Mouse (Mus musculus): ENCODE results near the gene Tagln. TPM values are rescaled to one million over a fixed set of nuclear protein-coding genes. Genes with fewer than 3 reads are reported as not detected.

Tagln gene
- polyA plus RNA-seq (2015; fragmentation: Nextera tagmentation; extraction: Ambion mirVana): 572 and 707 TPM in 2 replicates

- 3% methylated on average over 21 of the region's 21 CpGs for WGBS
- H3K36me3 ChIP-seq (ENCODE audit: control insufficient read depth, insufficient read depth, low read length): no peaks in the 10 kb centered on the region
- peak within 1 kb of the TSS; percentile 41 for H3K4me3 ChIP-seq (replicated peaks; ENCODE audit: low read length)
- ATAC-seq (ENCODE audit: insufficient read depth, low FRiP score): peak; percentile 86
- peak within 1 kb of the TSS; percentile 69 for H3K9ac ChIP-seq (ENCODE audit: low read length)
- peak within 1 kb of the TSS; percentile 45 for H3K4me2 ChIP-seq (ENCODE audit: low read depth, low read length)
- H3K4me1 ChIP-seq (ENCODE audit: control insufficient read depth, insufficient read depth, low read length): peaks cover 15% of the 10 kb centered on the region
- H3K9me3 ChIP-seq (replicated peaks; ENCODE audit: control insufficient read depth, low read length): no peaks in the 10 kb centered on the region
- no peaks in the 10 kb centered on the region for H3K27me3 ChIP-seq (ENCODE audit: control insufficient read depth, insufficient read depth, low read length)
- H3K27ac ChIP-seq (ENCODE audit: low read length): peak within 1 kb of the TSS; percentile 80
These were observed at the start of gene Tagln for GRCm38 (mm10) chr9:45935628-45936210. Tagln (minus strand) TSS chr9:45936058.

GRCm38 (mm10) chr9:45985229-45985567 is 49.3 kb upstream of the Tagln start:
- Histone ChIP-seq H3K36me3 (ENCODE audit: control insufficient read depth, insufficient read depth, low read length) (no peaks in the 10 kb centered on the region), H3K4me1 (ENCODE audit: control insufficient read depth, insufficient read depth, low read length) (peaks cover 24% of the 10 kb centered on the region; the same call in 1 of the 2 replicates), H3K4me3 (replicated peaks; ENCODE audit: low read length) (peak overlapping the region; percentile 86), H3K4me2 (ENCODE audit: low read depth, low read length) (peak overlapping the region; percentile 94), H3K27ac (ENCODE audit: low read length) (peak overlapping the region; percentile 96), H3K9me3 (replicated peaks; ENCODE audit: control insufficient read depth, low read length) (no peaks in the 10 kb centered on the region), H3K9ac (ENCODE audit: low read length) (peak overlapping the region; percentile 99), H3K27me3 (ENCODE audit: control insufficient read depth, insufficient read depth, low read length) (no peaks in the 10 kb centered on the region)
- peak; percentile 65 for ATAC-seq (ENCODE audit: insufficient read depth, low FRiP score)
- WGBS: 3% methylated on average over 4 of the region's 4 CpGs

- H3K9me3 ChIP-seq (replicated peaks; ENCODE audit: control insufficient read depth, low read length): no peaks in the 10 kb centered on the region
- peak overlapping the region; percentile 96 for H3K27ac ChIP-seq (ENCODE audit: low read length)
- peak; percentile 91 for ATAC-seq (ENCODE audit: insufficient read depth, low FRiP score)
- under 1% methylated on average over 70 of the region's 76 CpGs for WGBS
- peak overlapping the region; percentile 86 for H3K4me3 ChIP-seq (replicated peaks; ENCODE audit: low read length)
- H3K4me2 ChIP-seq (ENCODE audit: low read depth, low read length): peak overlapping the region; percentile 94
- no peaks in the 10 kb centered on the region for H3K27me3 ChIP-seq (ENCODE audit: control insufficient read depth, insufficient read depth, low read length)
- peaks cover 24% of the 10 kb centered on the region; the same call in 1 of the 2 replicates for H3K4me1 ChIP-seq (ENCODE audit: control insufficient read depth, insufficient read depth, low read length)
- no peaks in the 10 kb centered on the region for H3K36me3 ChIP-seq (ENCODE audit: control insufficient read depth, insufficient read depth, low read length)
- peak overlapping the region; percentile 99 for H3K9ac ChIP-seq (ENCODE audit: low read length)
These were observed 48.8 kb upstream of the Tagln start for GRCm38 (mm10) chr9:45984409-45985228.

GRCm38 (mm10) chr9:45983676-45984408 is 48.0 kb upstream of the Tagln start:
- H3K27ac ChIP-seq (ENCODE audit: low read length): peak overlapping the region; percentile 96
- H3K4me2 ChIP-seq (ENCODE audit: low read depth, low read length): peak overlapping the region; percentile 94
- H3K9me3 ChIP-seq (replicated peaks; ENCODE audit: control insufficient read depth, low read length): no peaks in the 10 kb centered on the region
- H3K36me3 ChIP-seq (ENCODE audit: control insufficient read depth, insufficient read depth, low read length): no peaks in the 10 kb centered on the region
- WGBS: under 1% methylated on average over 23 of the region's 23 CpGs
- H3K4me1 ChIP-seq (ENCODE audit: control insufficient read depth, insufficient read depth, low read length): peaks cover 24% of the 10 kb centered on the region; the same call in 1 of the 2 replicates
- H3K4me3 ChIP-seq (replicated peaks; ENCODE audit: low read length): peak overlapping the region; percentile 86
- ATAC-seq (ENCODE audit: insufficient read depth, low FRiP score): no peak
- H3K9ac ChIP-seq (ENCODE audit: low read length): peak overlapping the region; percentile 99
- no peaks in the 10 kb centered on the region for H3K27me3 ChIP-seq (ENCODE audit: control insufficient read depth, insufficient read depth, low read length)

- Histone ChIP-seq H3K4me3 (replicated peaks; ENCODE audit: low read length) (no peak overlapping the region), H3K4me2 (ENCODE audit: low read depth, low read length) (no peak overlapping the region), H3K4me1 (ENCODE audit: control insufficient read depth, insufficient read depth, low read length) (peaks cover 24% of the 10 kb centered on the region; the same call in 1 of the 2 replicates), H3K9me3 (replicated peaks; ENCODE audit: control insufficient read depth, low read length) (no peaks in the 10 kb centered on the region), H3K27me3 (ENCODE audit: control insufficient read depth, insufficient read depth, low read length) (no peaks in the 10 kb centered on the region), H3K27ac (ENCODE audit: low read length) (no peak overlapping the region), H3K9ac (ENCODE audit: low read length) (no peak overlapping the region), H3K36me3 (ENCODE audit: control insufficient read depth, insufficient read depth, low read length) (no peaks in the 10 kb centered on the region)
- no peak for ATAC-seq (ENCODE audit: insufficient read depth, low FRiP score)
These were observed 45.5 kb upstream of the Tagln start for GRCm38 (mm10) chr9:45981331-45981730.

- no peak overlapping the region for H3K4me3 ChIP-seq (replicated peaks; ENCODE audit: low read length)
- no peaks in the 10 kb centered on the region for H3K27me3 ChIP-seq (ENCODE audit: control insufficient read depth, insufficient read depth, low read length)
- no peak overlapping the region for H3K27ac ChIP-seq (ENCODE audit: low read length)
- H3K36me3 ChIP-seq (ENCODE audit: control insufficient read depth, insufficient read depth, low read length): peaks cover 5% of the 10 kb centered on the region; the same call in 1 of the 2 replicates
- H3K9ac ChIP-seq (ENCODE audit: low read length): no peak overlapping the region
- peaks cover 22% of the 10 kb centered on the region; the same call in 1 of the 2 replicates for H3K4me1 ChIP-seq (ENCODE audit: control insufficient read depth, insufficient read depth, low read length)
- WGBS: 91% methylated on average over 1 of the region's 1 CpGs
- no peaks in the 10 kb centered on the region for H3K9me3 ChIP-seq (replicated peaks; ENCODE audit: control insufficient read depth, low read length)
- H3K4me2 ChIP-seq (ENCODE audit: low read depth, low read length): no peak overlapping the region
- no peak for ATAC-seq (ENCODE audit: insufficient read depth, low FRiP score)
These were observed 44.8 kb upstream of the Tagln start for GRCm38 (mm10) chr9:45980611-45981010.

GRCm38 (mm10) chr9:45979778-45980177 is 43.9 kb upstream of the Tagln start:
- whole genome bisulfite sequencing: 88% methylated on average over 2 of the region's 2 CpGs
- no peak overlapping the region for H3K4me2 ChIP-seq (ENCODE audit: low read depth, low read length)
- H3K9ac ChIP-seq (ENCODE audit: low read length): no peak overlapping the region

GRCm38 (mm10) chr9:45976884-45977283 is 41.0 kb upstream of the Tagln start:
- H3K27ac ChIP-seq (ENCODE audit: low read length): no peak overlapping the region
- no peak overlapping the region for H3K9ac ChIP-seq (ENCODE audit: low read length)
- no peaks in the 10 kb centered on the region for H3K9me3 ChIP-seq (replicated peaks; ENCODE audit: control insufficient read depth, low read length)
- peaks cover 9% of the 10 kb centered on the region; the same call in 1 of the 2 replicates for H3K36me3 ChIP-seq (ENCODE audit: control insufficient read depth, insufficient read depth, low read length)
- H3K4me1 ChIP-seq (ENCODE audit: control insufficient read depth, insufficient read depth, low read length): peaks cover 4% of the 10 kb centered on the region; the same call in 1 of the 2 replicates
- no peak for ATAC-seq (ENCODE audit: insufficient read depth, low FRiP score)
- no peaks in the 10 kb centered on the region for H3K27me3 ChIP-seq (ENCODE audit: control insufficient read depth, insufficient read depth, low read length)
- WGBS: 77% methylated on average over 2 of the region's 2 CpGs
- H3K4me2 ChIP-seq (ENCODE audit: low read depth, low read length): no peak overlapping the region
- no peak overlapping the region for H3K4me3 ChIP-seq (replicated peaks; ENCODE audit: low read length)

More at GRCm38 (mm10) chr9:45979778-45980177, 43.9 kb upstream of the Tagln start:
- no peak overlapping the region for H3K4me3 ChIP-seq (replicated peaks; ENCODE audit: low read length)
- peaks cover 5% of the 10 kb centered on the region; the same call in 1 of the 2 replicates for H3K36me3 ChIP-seq (ENCODE audit: control insufficient read depth, insufficient read depth, low read length)
- no peak for ATAC-seq (ENCODE audit: insufficient read depth, low FRiP score)
- H3K27ac ChIP-seq (ENCODE audit: low read length): no peak overlapping the region
- H3K9me3 ChIP-seq (replicated peaks; ENCODE audit: control insufficient read depth, low read length): no peaks in the 10 kb centered on the region
- H3K27me3 ChIP-seq (ENCODE audit: control insufficient read depth, insufficient read depth, low read length): no peaks in the 10 kb centered on the region
- peaks cover 22% of the 10 kb centered on the region; the same call in 1 of the 2 replicates for H3K4me1 ChIP-seq (ENCODE audit: control insufficient read depth, insufficient read depth, low read length)
